In genomic region chr1:136717830-136718517, GRCm38 (mm10) we compare ENCODE assay signal across 13 mouse cellular contexts.
DNase-seq lines count a peak whose midpoint lies in the region; ATAC-seq and TF ChIP-seq lines count a peak whose summit lies in the region.
"Had no signal": no experiment of that assay in that cellular context is flagged by ENCODE, and none has a peak within 500 bp of the region (broad histone marks: within the 10 kb centered on the region; RNA-seq: fewer than 3 reads in every experiment).

No protein-coding gene starts in this region.

- 36% methylated on average over 15 of the region's 15 CpGs for WGBS in kidney, embryonic 14.5 days
- 29% methylated on average over 15 of the region's 15 CpGs for WGBS in lung, embryonic 14.5 days

- no peak overlapping the region for H3K9ac ChIP-seq in kidney, embryonic 14.5 days (ENCODE audit: low read depth, low read length)
- H3K9ac ChIP-seq in lung, embryonic 14.5 days, result no peak overlapping the region

- no peak for TF ChIP-seq CTCF in lung, embryonic 14.5 days (IDR thresholded peaks at IDR 0.05; ENCODE audit: low read depth)

- H3K4me1 ChIP-seq in kidney, embryonic 14.5 days (ENCODE audit: control insufficient read depth, insufficient read depth, low read length), result peaks cover 6% of the 10 kb centered on the region
- H3K4me1 ChIP-seq in lung, embryonic 14.5 days (ENCODE audit: insufficient read depth), result peaks cover 4% of the 10 kb centered on the region; the same call in 1 of the 2 replicates
- H3K4me1 ChIP-seq: forebrain, embryonic 10.5 days; megakaryocyte, embryonic 14.5 days had no signal

- no peaks in the 10 kb centered on the region for H3K36me3 ChIP-seq in kidney, embryonic 14.5 days (ENCODE audit: control insufficient read depth, insufficient read depth, low read length)
- no peaks in the 10 kb centered on the region for H3K36me3 ChIP-seq in lung, embryonic 14.5 days (ENCODE audit: insufficient read depth)
- H3K36me3 ChIP-seq: forebrain, embryonic 10.5 days; G1E had no signal

- peak; percentile 34 to 45 for DNase-seq in urinary bladder, adult 18-20 months (ENCODE audit: low spot score in 2 of 2)
- DNase-seq in urinary bladder, postnatal 10 days (ENCODE audit: low spot score), result no peak
- DNase-seq in lung, embryonic 14.5 days, result peak; percentile 73
- no peak for DNase-seq in left cerebral cortex, postnatal 14 days (ENCODE audit: low spot score in 2 of 2)
- DNase-seq in MN1 (ENCODE audit: low spot score), result no peak
- no peak for DNase-seq in B cell, adult 2 months
- DNase-seq: heart, postnatal 4 days; right cerebral cortex, adult 18-20 months had no signal

- peak; percentile 64; the same call in 1 of the 2 replicates for ATAC-seq in kidney, embryonic 14.5 days (ENCODE audit: low FRiP score, low TSS enrichment)
- ATAC-seq in lung, embryonic 14.5 days (ENCODE audit: insufficient read depth), result peak; percentile 90
- no peak for ATAC-seq in megakaryocyte, adult 5-6 weeks (ENCODE audit: poor library complexity, severe bottlenecking)

- intact Hi-C loops in left cerebral cortex, postnatal 14 days (cut with DNase I), result no loop called here

- no peaks in the 10 kb centered on the region for H3K9me3 ChIP-seq in kidney, embryonic 14.5 days (ENCODE audit: control insufficient read depth, low read length)
- no peaks in the 10 kb centered on the region for H3K9me3 ChIP-seq in lung, embryonic 14.5 days (ENCODE audit: low read depth, low read length)
- H3K9me3 ChIP-seq: forebrain, embryonic 10.5 days had no signal

- H3K4me3 ChIP-seq in kidney, embryonic 14.5 days (ENCODE audit: low read length), result no peak overlapping the region
- H3K4me3 ChIP-seq in lung, embryonic 14.5 days (ENCODE audit: low read depth, low read length), result no peak overlapping the region; the same call in 1 of the 2 replicates
- H3K4me3 ChIP-seq: forebrain, embryonic 10.5 days; megakaryocyte, embryonic 14.5 days had no signal

- H3K27me3 ChIP-seq in kidney, embryonic 14.5 days (ENCODE audit: control insufficient read depth, insufficient read depth, low read length), result no peaks in the 10 kb centered on the region
- no peaks in the 10 kb centered on the region for H3K27me3 ChIP-seq in lung, embryonic 14.5 days (ENCODE audit: insufficient read depth, low read length)

- H3K4me2 ChIP-seq in kidney, embryonic 14.5 days (replicated peaks; ENCODE audit: low read depth, low read length), result peak overlapping the region; percentile 13; the same call in 1 of the 2 replicates
- peak overlapping the region; percentile 32 for H3K4me2 ChIP-seq in lung, embryonic 14.5 days

- no peak overlapping the region; the same call in 1 of the 2 replicates for H3K27ac ChIP-seq in kidney, embryonic 14.5 days (ENCODE audit: low read depth, low read length)
- H3K27ac ChIP-seq in lung, embryonic 14.5 days (ENCODE audit: low read depth), result peak overlapping the region; percentile 85
- H3K27ac ChIP-seq: forebrain, embryonic 10.5 days had no signal

Comparison
In these comparisons a context has a peak if more than half of its experiments do, and no peak if none do; other contexts are left out.
1. DNase-seq: peak in urinary bladder, adult 18-20 months (2 of 2) and lung, embryonic 14.5 days (single experiment); none in urinary bladder, postnatal 10 days (single experiment), left cerebral cortex, postnatal 14 days (0 of 2), MN1 (single experiment) and B cell, adult 2 months (0 of 2).